Mouse (Mus musculus) erythroblast, adult 5-6 weeks (primary cell): Measurements from ENCODE around the gene St6galnac3. TPM values are rescaled to one million over a fixed set of nuclear protein-coding genes. Genes with fewer than 3 reads are reported as not detected.

ENCODE experiments used
- ATAC-seq: replicated peaks from 2 replicates; pipeline ENCODE4 v1.8.0; 2016; ENCODE audit warnings: moderate number of reproducible peaks, mild to moderate bottlenecking, moderate TSS enrichment, inconsistent platforms; ENCODE audit not compliant: poor library complexity, low FRiP score, severe bottlenecking
- total RNA-seq, 2 experiments: library from RNA; stranded (forward) in 1 of 2; stranded (reverse) in 1 of 2; fragments of 150-400 nt in 1 of 2; fragments of 200-764, 138-1000 nt in 1 of 2; gene quantifications; 2 replicates each; pipeline versions ENCODE4 v1.2.3 to v1.2.4; 2015 to 2017; ENCODE audit warnings: low replicate concordance in 2 of 2

The St6galnac3 gene
- total RNA-seq, 2 experiments from 2014 or later: 3.7 to 11.0 TPM

GRCm38 (mm10) chr3:153339091-153339490 is 385.9 kb downstream of the St6galnac3 start:
- no peak for ATAC-seq

GRCm38 (mm10) chr3:153337779-153338178 is 387.2 kb downstream of the St6galnac3 start:
- no peak for ATAC-seq

- no peak for ATAC-seq
These were observed 387.8 kb downstream of the St6galnac3 start for GRCm38 (mm10) chr3:153337221-153337620.

- no peak for ATAC-seq
These were observed 390.7 kb downstream of the St6galnac3 start for GRCm38 (mm10) chr3:153334152-153334825.

GRCm38 (mm10) chr3:153324307-153324706 is 400.7 kb downstream of the St6galnac3 start:
- no peak for ATAC-seq

- no peak for ATAC-seq
These were observed 401.5 kb downstream of the St6galnac3 start for GRCm38 (mm10) chr3:153323446-153323845.

- no peak for ATAC-seq
These were observed 411.4 kb downstream of the St6galnac3 start for GRCm38 (mm10) chr3:153313583-153313982.

- ATAC-seq: no peak
These were observed 411.8 kb downstream of the St6galnac3 start for GRCm38 (mm10) chr3:153313167-153313566.

- ATAC-seq: no peak
These were observed 413.0 kb downstream of the St6galnac3 start for GRCm38 (mm10) chr3:153312006-153312405.

GRCm38 (mm10) chr3:153308379-153308778 is 416.6 kb downstream of the St6galnac3 start:
- ATAC-seq: no peak

GRCm38 (mm10) chr3:153305153-153305552 is 419.8 kb downstream of the St6galnac3 start:
- ATAC-seq: no peak

- no peak for ATAC-seq
These were observed 422.6 kb downstream of the St6galnac3 start for GRCm38 (mm10) chr3:153302376-153302775.

GRCm38 (mm10) chr3:153296375-153297068 is 428.5 kb downstream of the St6galnac3 start:
- ATAC-seq: no peak

- ATAC-seq: no peak
These were observed 432.1 kb downstream of the St6galnac3 start for GRCm38 (mm10) chr3:153292853-153293252.

GRCm38 (mm10) chr3:153292363-153292762 is 432.6 kb downstream of the St6galnac3 start:
- no peak for ATAC-seq

GRCm38 (mm10) chr3:153291406-153292045 is 433.4 kb downstream of the St6galnac3 start:
- ATAC-seq: no peak

- ATAC-seq: no peak
These were observed 435.0 kb downstream of the St6galnac3 start for GRCm38 (mm10) chr3:153289971-153290370.

- no peak for ATAC-seq
These were observed 437.4 kb downstream of the St6galnac3 start for GRCm38 (mm10) chr3:153287564-153287963.

- no peak for ATAC-seq
These were observed 437.9 kb downstream of the St6galnac3 start for GRCm38 (mm10) chr3:153287081-153287480.

- no peak for ATAC-seq
These were observed 442.7 kb downstream of the St6galnac3 start for GRCm38 (mm10) chr3:153282123-153282765.
